Mouse (Mus musculus): ENCODE measurements at regions not wholly inside any gene's neighbourhood (a gene's known extent, or its start where the extent isn't known, plus 50 kb on each side); places are given as distances from the start of the nearest gene placed in this dataset.
A peak's percentile ranks its signal among the peaks of the same experiment; 100 is the strongest.

GRCm38 (mm10) chr14:67181586-67181985, 1172.6 kb upstream of the Gulo start:
- no peak for DNase-seq (ENCODE audit: low read depth, low spot score)

GRCm38 (mm10) chr14:67179549-67179948, 1170.5 kb upstream of the Gulo start:
- DNase-seq (ENCODE audit: low read depth, low spot score), result no peak

- DNase-seq (ENCODE audit: low read depth, low spot score), result no peak
These were observed 1169.5 kb upstream of the Gulo start for GRCm38 (mm10) chr14:67178329-67179039.

GRCm38 (mm10) chr14:67176672-67177071, 1167.7 kb upstream of the Gulo start:
- no peak for DNase-seq (ENCODE audit: low read depth, low spot score)

- DNase-seq (ENCODE audit: low read depth, low spot score), result peak; percentile 53
These were observed 1167.1 kb upstream of the Gulo start for GRCm38 (mm10) chr14:67176100-67176499.

GRCm38 (mm10) chr14:67174929-67175328, 1165.9 kb upstream of the Gulo start:
- DNase-seq (ENCODE audit: low read depth, low spot score), result no peak

- no peak for DNase-seq (ENCODE audit: low read depth, low spot score)
These were observed 1161.8 kb upstream of the Gulo start for GRCm38 (mm10) chr14:67170801-67171200.

- peak; percentile 23 for DNase-seq (ENCODE audit: low read depth, low spot score)
These were observed 1161.2 kb upstream of the Gulo start for GRCm38 (mm10) chr14:67170248-67170647.

- no peak for DNase-seq (ENCODE audit: low read depth, low spot score)
These were observed 1160.2 kb upstream of the Gulo start for GRCm38 (mm10) chr14:67169201-67169600.

GRCm38 (mm10) chr14:67159996-67160395, 1151.0 kb upstream of the Gulo start:
- DNase-seq (ENCODE audit: low read depth, low spot score), result peak; percentile 65

GRCm38 (mm10) chr14:67158867-67159266, 1149.9 kb upstream of the Gulo start:
- DNase-seq (ENCODE audit: low read depth, low spot score), result no peak

GRCm38 (mm10) chr14:67156366-67156765, 1147.4 kb upstream of the Gulo start:
- DNase-seq (ENCODE audit: low read depth, low spot score), result no peak

- DNase-seq (ENCODE audit: low read depth, low spot score), result no peak
These were observed 1144.6 kb upstream of the Gulo start for GRCm38 (mm10) chr14:67153621-67154020.

- DNase-seq (ENCODE audit: low read depth, low spot score), result no peak
These were observed 1141.0 kb upstream of the Gulo start for GRCm38 (mm10) chr14:67149961-67150471.

- DNase-seq (ENCODE audit: low read depth, low spot score), result no peak
These were observed 1140.1 kb upstream of the Gulo start for GRCm38 (mm10) chr14:67149091-67149490.

GRCm38 (mm10) chr14:67146602-67147001, 1137.6 kb upstream of the Gulo start:
- DNase-seq (ENCODE audit: low read depth, low spot score), result no peak

- DNase-seq (ENCODE audit: low read depth, low spot score), result no peak
These were observed 1136.0 kb upstream of the Gulo start for GRCm38 (mm10) chr14:67145046-67145445.

- no peak for DNase-seq (ENCODE audit: low read depth, low spot score)
These were observed 1135.5 kb upstream of the Gulo start for GRCm38 (mm10) chr14:67144461-67144985.

GRCm38 (mm10) chr14:67143826-67144225, 1134.8 kb upstream of the Gulo start:
- no peak for DNase-seq (ENCODE audit: low read depth, low spot score)

- no peak for DNase-seq (ENCODE audit: low read depth, low spot score)
These were observed 1133.7 kb upstream of the Gulo start for GRCm38 (mm10) chr14:67142556-67143250.

GRCm38 (mm10) chr14:67141581-67142441, 1132.8 kb upstream of the Gulo start:
- no peak for DNase-seq (ENCODE audit: low read depth, low spot score)

- DNase-seq (ENCODE audit: low read depth, low spot score), result no peak
These were observed 1132.1 kb upstream of the Gulo start for GRCm38 (mm10) chr14:67141151-67141550.
